Mouse (Mus musculus) heart, postnatal 4 days (tissue): ENCODE measurements around the gene Rnf39. TPM values are rescaled to one million over a fixed set of nuclear protein-coding genes. Genes with fewer than 3 reads are reported as not detected.

Experiments used
- DNase-seq: peaks from one replicate; pipeline ENCODE4 v3.0.0; 2021
- total RNA-seq, 2 experiments: library from RNA; stranded (reverse); gene quantifications; 2 replicates each; pipeline ENCODE4 v1.2.3; 2021

The Rnf39 gene
- total RNA-seq, 2 experiments from 2014 or later, result 0.45 TPM

- DNase-seq, result no peak
Measured at GRCm38 (mm10) chr17:36943691-36944090, 973 bp downstream of the Rnf39 start.

GRCm38 (mm10) chr17:36944121-36944775 is 1.5 kb downstream of the Rnf39 start:
- no peak for DNase-seq

- peak; percentile 47 for DNase-seq
Measured at GRCm38 (mm10) chr17:36947051-36947819, 4.5 kb downstream of the Rnf39 start.

GRCm38 (mm10) chr17:36948286-36948685 is 5.6 kb downstream of the Rnf39 start:
- no peak for DNase-seq

- DNase-seq, result no peak
Measured at GRCm38 (mm10) chr17:36949265-36949664, 6.5 kb downstream of the Rnf39 start.

GRCm38 (mm10) chr17:36950981-36951947 is 8.5 kb downstream of the Rnf39 start, which contains the start of gene Ppp1r11:
Ppp1r11 (minus strand) TSS chr17:36951741.
- DNase-seq, result peak; percentile 95

- DNase-seq, result no peak
Measured at GRCm38 (mm10) chr17:36952631-36953030, 9.9 kb downstream of the Rnf39 start.

- no peak for DNase-seq
Measured at GRCm38 (mm10) chr17:36953062-36953461, 10.3 kb downstream of the Rnf39 start.

GRCm38 (mm10) chr17:36957999-36958743 is 15.5 kb downstream of the Rnf39 start, which contains the start of the genes Znrd1 and Znrd1as:
Znrd1 (minus strand) TSS chr17:36958559.
Znrd1as (plus strand) TSS chr17:36958592.
- peak; percentile 94 for DNase-seq

- peak; percentile 11 for DNase-seq
Measured at GRCm38 (mm10) chr17:36958884-36959283, 16.2 kb downstream of the Rnf39 start.

GRCm38 (mm10) chr17:36961125-36961524 is 18.4 kb downstream of the Rnf39 start:
- no peak for DNase-seq

GRCm38 (mm10) chr17:36966875-36967274 is 24.2 kb downstream of the Rnf39 start:
- DNase-seq, result no peak

GRCm38 (mm10) chr17:36970316-36970890 is 27.7 kb downstream of the Rnf39 start:
- no peak for DNase-seq

- DNase-seq, result no peak
Measured at GRCm38 (mm10) chr17:36971172-36971850, 28.6 kb downstream of the Rnf39 start.

GRCm38 (mm10) chr17:36972791-36973190 is 30.1 kb downstream of the Rnf39 start:
- DNase-seq, result no peak

- DNase-seq, result no peak
Measured at GRCm38 (mm10) chr17:36973271-36973787, 30.6 kb downstream of the Rnf39 start.

- peak; percentile 10 for DNase-seq
Measured at GRCm38 (mm10) chr17:36981221-36981813, 38.6 kb downstream of the Rnf39 start, which contains the start of gene 2410137M14Rik. 2410137M14Rik (minus strand) TSS chr17:36981237.

- no peak for DNase-seq
Measured at GRCm38 (mm10) chr17:36981845-36982244, 39.1 kb downstream of the Rnf39 start.

- no peak for DNase-seq
Measured at GRCm38 (mm10) chr17:36982253-36983155, 39.8 kb downstream of the Rnf39 start.
